ENCODE assay signal across 8 mouse cellular contexts in the genomic region with DNA sequence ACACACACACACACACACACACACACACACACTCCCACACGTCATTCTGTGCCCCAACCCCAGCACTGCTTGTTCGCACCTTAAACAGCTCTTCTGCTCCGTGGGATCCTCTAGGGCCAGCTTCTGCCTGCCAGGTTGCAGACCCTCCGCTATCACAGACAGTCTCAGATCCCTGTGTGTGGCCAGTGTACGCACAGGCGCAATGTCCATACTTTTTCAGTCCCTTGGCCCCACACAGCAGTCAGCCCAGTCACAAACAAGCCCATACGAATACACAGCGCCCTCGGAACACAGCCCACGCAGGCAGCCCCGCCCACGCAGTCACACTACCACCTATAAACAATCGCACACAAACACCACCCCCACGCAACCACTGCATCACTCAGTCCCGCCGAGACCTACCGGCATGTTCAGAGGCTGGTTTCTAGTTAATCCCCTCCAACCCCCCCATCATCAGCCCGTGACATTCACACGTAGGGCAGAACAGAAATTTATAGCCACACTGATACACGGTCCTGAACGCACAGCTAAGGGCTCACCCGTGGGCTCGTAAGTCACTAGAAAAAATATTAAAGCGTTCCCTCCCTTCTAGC. TPM values are rescaled to one million over a fixed set of nuclear protein-coding genes. Genes with fewer than 3 reads are reported as not detected.
DNase-seq lines count a peak whose midpoint lies in the region; ATAC-seq and TF ChIP-seq lines count a peak whose summit lies in the region.

No protein-coding gene starts in this region.

- H3K4me2 ChIP-seq in heart, embryonic 14.5 days (ENCODE audit: low read length), result peak overlapping the region; percentile 96
- peak overlapping the region; percentile 87 for H3K4me2 ChIP-seq in midbrain, postnatal 0 days (ENCODE audit: low read depth, low read length, poor library complexity, severe bottlenecking)

- H3K9me3 ChIP-seq in heart, embryonic 14.5 days (ENCODE audit: control insufficient read depth, low read length), result no peaks in the 10 kb centered on the region
- no peaks in the 10 kb centered on the region for H3K9me3 ChIP-seq in midbrain, postnatal 0 days (ENCODE audit: low read length)

- peak overlapping the region; percentile 88 for H3K9ac ChIP-seq in heart, embryonic 14.5 days (ENCODE audit: low read length)
- peak overlapping the region; percentile 83 for H3K9ac ChIP-seq in midbrain, postnatal 0 days (replicated peaks; ENCODE audit: low read length, poor library complexity, severe bottlenecking)

- WGBS in heart, embryonic 14.5 days, result 3% methylated on average over 24 of the region's 24 CpGs
- 3% methylated on average over 24 of the region's 24 CpGs for WGBS in midbrain, postnatal 0 days

- peak overlapping the region; percentile 29 to 82 for H3K27ac ChIP-seq in heart, embryonic 14.5 days (replicated peaks in 1 of 2; ENCODE audit: control insufficient read depth in 1 of 2, insufficient read depth in 1 of 2, low read depth in 2 of 2, low read length in 2 of 2)
- H3K27ac ChIP-seq in midbrain, postnatal 0 days (ENCODE audit: low read depth, low read length), result peak overlapping the region; percentile 88

- H3K27me3 ChIP-seq in heart, embryonic 14.5 days (ENCODE audit: control insufficient read depth, insufficient read depth, low read length), result no peaks in the 10 kb centered on the region
- H3K27me3 ChIP-seq in midbrain, postnatal 0 days (ENCODE audit: insufficient read depth, low read length), result no peaks in the 10 kb centered on the region

- TF ChIP-seq CTCF in midbrain, postnatal 0 days (IDR thresholded peaks at IDR 0.05), result no peak

- H3K4me1 ChIP-seq in heart, embryonic 14.5 days (ENCODE audit: control insufficient read depth in 2 of 2, insufficient read depth in 2 of 2, low read length in 2 of 2), result peaks cover 28 to 76% of the 10 kb centered on the region in 2 experiments
- H3K4me1 ChIP-seq in midbrain, postnatal 0 days (ENCODE audit: insufficient read depth, low read length), result peaks cover 28% of the 10 kb centered on the region; the same call in 1 of the 2 replicates

- DNase-seq in retina, adult 2 months (ENCODE audit: low read depth, low spot score), result peak; percentile 42
- DNase-seq in retina, embryonic 14.5 days (ENCODE audit: low spot score), result no peak
- DNase-seq in cerebellum, postnatal 4 days (ENCODE audit: low spot score in 2 of 2), result peak; percentile 26 to 27
- DNase-seq in left cerebral cortex, adult 9 months (ENCODE audit: low spot score in 2 of 2), result peak; percentile 62 to 74
- DNase-seq in midbrain, postnatal 0 days (ENCODE audit: low spot score), result peak; percentile 58
- peak; percentile 31 for DNase-seq in thymus, postnatal 0 days (ENCODE audit: low spot score)
- no peak for DNase-seq in c-Kit-positive CD71-positive TER-119-positive erythroid progenitor cells, embryonic 14.5 days (ENCODE audit: low spot score)

- ATAC-seq in heart, embryonic 14.5 days (ENCODE audit: insufficient number of reproducible peaks, insufficient read depth, low FRiP score, low read depth), result no peak
- ATAC-seq in midbrain, postnatal 0 days (ENCODE audit: low FRiP score), result peak; percentile 69

- peaks cover 13% of the 10 kb centered on the region for H3K36me3 ChIP-seq in heart, embryonic 14.5 days (ENCODE audit: control insufficient read depth, insufficient read depth, low read length)
- no peaks in the 10 kb centered on the region; the same call in 1 of the 2 replicates for H3K36me3 ChIP-seq in midbrain, postnatal 0 days (ENCODE audit: insufficient read depth, low read length)

- H3K4me3 ChIP-seq in heart, embryonic 14.5 days (ENCODE audit: control insufficient read depth in 1 of 2, insufficient read depth in 1 of 2, low read depth in 1 of 2, low read length in 2 of 2), result peak overlapping the region; percentile 71 to 85
- peak overlapping the region; percentile 78 for H3K4me3 ChIP-seq in midbrain, postnatal 0 days (ENCODE audit: low read depth, low read length)

RNA-seq across cellular contexts. Expression of gene Rai1, which starts 34.4 kb away (rescaled TPM):
- 17.3 and 19.0 TPM in 2 replicates for polyA plus RNA-seq in heart, embryonic 14.5 days (2014; fragmentation: Nextera tagmentation; extraction: Ambion mirVana)
- 50.7 and 66.8 TPM in 2 replicates for total RNA-seq in midbrain, postnatal 0 days (2014; rRNA removed)
- 20.1 and 22.0 TPM in 2 replicates for polyA plus RNA-seq in midbrain, postnatal 0 days (2015; fragmentation: Nextera tagmentation; extraction: Ambion mirVana)
- polyA plus RNA-seq in thymus, postnatal 0 days (2015; fragmentation: Nextera tagmentation; extraction: Ambion mirVana), result 29.0 and 37.0 TPM in 2 replicates

Comparison
In these comparisons a context has a peak if more than half of its experiments do, and no peak if none do; other contexts are left out.
1. DNase-seq: peak in retina, adult 2 months (single experiment), cerebellum, postnatal 4 days (2 of 2), left cerebral cortex, adult 9 months (2 of 2), midbrain, postnatal 0 days (single experiment) and thymus, postnatal 0 days (single experiment); none in retina, embryonic 14.5 days (single experiment) and c-Kit-positive CD71-positive TER-119-positive erythroid progenitor cells, embryonic 14.5 days (single experiment).